Mouse (Mus musculus) kidney, postnatal 0 days (tissue): ENCODE measurements around the gene Syk. TPM values are rescaled to one million over a fixed set of nuclear protein-coding genes. Genes with fewer than 3 reads are reported as not detected.

Experiments
- ATAC-seq: fragments of 200-750 bp; cut with Nextera tagmentation; replicated peaks from 2 replicates; pipeline ENCODE4 v1.8.0; 2017; ENCODE audit warnings: low read depth, moderate number of reproducible peaks, moderate TSS enrichment, moderate library complexity; ENCODE audit not compliant: low FRiP score
- DNase-seq: peaks from one replicate; pipeline ENCODE4 v3.0.0-alpha.2; 2016; ENCODE audit warnings: low spot score
- H3K27ac ChIP-seq: fragments of 300-500 bp; sonication (generic); 2 replicates; pipeline ENCODE4 v1.5.1; 2014; ENCODE audit warnings: mild to moderate bottlenecking
- H3K27me3 ChIP-seq: fragments of 300-500 bp; sonication (generic); 2 replicates; pipeline ENCODE4 v1.6.1; 2014; ENCODE audit warnings: low read length, mixed read lengths; ENCODE audit not compliant: insufficient read depth
- H3K36me3 ChIP-seq: fragments of 300-500 bp; sonication (generic); 2 replicates; pipeline ENCODE4 v1.6.1; 2014; ENCODE audit warnings: low read length, mixed read lengths; ENCODE audit not compliant: insufficient read depth
- H3K4me1 ChIP-seq: fragments of 300-500 bp; sonication (generic); replicated peaks from 2 replicates; pipeline ENCODE4 v1.6.1; 2014; ENCODE audit warnings: antibody characterized with exemption, low read length, mixed read lengths; ENCODE audit not compliant: insufficient read depth
- H3K4me2 ChIP-seq: fragments of 300-500 bp; sonication (generic); 2 replicates; pipeline ENCODE4 v1.6.1; 2014; ENCODE audit warnings: mild to moderate bottlenecking, low read length, moderate library complexity, mixed read lengths
- H3K4me3 ChIP-seq: fragments of 300-500 bp; sonication (generic); replicated peaks from 2 replicates; pipeline ENCODE4 v1.5.1; 2014; ENCODE audit warnings: low read depth, low read length
- H3K9ac ChIP-seq: fragments of 300-500 bp; sonication (generic); 2 replicates; pipeline ENCODE4 v1.6.1; 2014; ENCODE audit warnings: low read depth, low read length
- H3K9me3 ChIP-seq: fragments of 300-500 bp; sonication (generic); replicated peaks from 2 replicates; pipeline ENCODE4 v1.6.1; 2016; ENCODE audit warnings: low read length, inconsistent platforms, mixed read lengths
- CTCF ChIP-seq: IDR thresholded peaks from 2 replicates; pipeline ENCODE4 v1.5.1; 2016; ENCODE audit warnings: antibody characterized with exemption, low read depth, mild to moderate bottlenecking, moderate library complexity
- WGBS: fragments of 180-500 bp; shearing (Covaris S2); extraction: QIAGEN DNeasy Blood & Tissue Kit; methylation state at CpG from one replicate; pipeline ENCODE4 v1.1.7; 2014; 5-methylcytosine and 5-hydroxymethylcytosine counted together
- polyA plus RNA-seq: library from polyadenylated mRNA; unstranded; fragments of >200 nt; fragmentation: Nextera tagmentation; extraction: Ambion mirVana; gene quantifications from 2 replicates; pipeline ENCODE4 v1.2.1, GENCODE M21; 2015

Gene Syk
- polyA plus RNA-seq, 1 experiment from 2014 or later: 3.3 TPM

- Histone ChIP-seq H3K27ac (no peak overlapping the region), H3K27me3 (no peaks in the 10 kb centered on the region), H3K36me3 (no peaks in the 10 kb centered on the region), H3K4me1 (no peaks in the 10 kb centered on the region), H3K9ac (no peak overlapping the region), H3K9me3 (no peaks in the 10 kb centered on the region), H3K4me3 (no peak overlapping the region), H3K4me2 (no peak overlapping the region)
- peak; percentile 8 for DNase-seq
- no peak for TF ChIP-seq CTCF
- WGBS: 76% methylated on average over 4 of the region's 4 CpGs
- ATAC-seq: no peak
These were observed 32.1 kb downstream of the Syk start for GRCm38 (mm10) chr13:52615085-52615484.

- Histone ChIP-seq H3K4me2 (no peak overlapping the region), H3K4me1 (no peaks in the 10 kb centered on the region), H3K9me3 (no peaks in the 10 kb centered on the region), H3K36me3 (no peaks in the 10 kb centered on the region), H3K4me3 (no peak overlapping the region), H3K27ac (no peak overlapping the region), H3K27me3 (no peaks in the 10 kb centered on the region), H3K9ac (no peak overlapping the region)
- WGBS: 24% methylated on average over 11 of the region's 11 CpGs
- no peak for TF ChIP-seq CTCF
- no peak for ATAC-seq
- peak; percentile 18 for DNase-seq
These were observed 34.2 kb downstream of the Syk start for GRCm38 (mm10) chr13:52617096-52617714.

- no peak for ATAC-seq
- 48% methylated on average over 4 of the region's 4 CpGs for WGBS
- H3K4me3 ChIP-seq: no peak overlapping the region
- no peaks in the 10 kb centered on the region for H3K36me3 ChIP-seq
- no peaks in the 10 kb centered on the region for H3K27me3 ChIP-seq
- no peak overlapping the region for H3K9ac ChIP-seq
- no peaks in the 10 kb centered on the region for H3K4me1 ChIP-seq
- DNase-seq: no peak
- no peak for TF ChIP-seq CTCF
- no peak overlapping the region for H3K27ac ChIP-seq
- no peak overlapping the region for H3K4me2 ChIP-seq
- H3K9me3 ChIP-seq: no peaks in the 10 kb centered on the region
These were observed 35.6 kb downstream of the Syk start for GRCm38 (mm10) chr13:52618592-52618991.

GRCm38 (mm10) chr13:52619482-52619881 lies 36.5 kb downstream of the Syk start:
- 77% methylated on average over 5 of the region's 5 CpGs for WGBS
- Histone ChIP-seq H3K27me3 (no peaks in the 10 kb centered on the region), H3K9me3 (no peaks in the 10 kb centered on the region), H3K27ac (no peak overlapping the region), H3K4me2 (no peak overlapping the region), H3K4me1 (no peaks in the 10 kb centered on the region; the same call in 1 of the 2 replicates), H3K36me3 (no peaks in the 10 kb centered on the region), H3K4me3 (no peak overlapping the region), H3K9ac (no peak overlapping the region)
- no peak for DNase-seq
- TF ChIP-seq CTCF: no peak
- no peak for ATAC-seq

- WGBS: 51% methylated on average over 4 of the region's 4 CpGs
These were observed 41.1 kb downstream of the Syk start for GRCm38 (mm10) chr13:52624038-52624437.

GRCm38 (mm10) chr13:52628602-52629001 lies 45.6 kb downstream of the Syk start:
- ATAC-seq: no peak
- H3K4me2 ChIP-seq: no peak overlapping the region
- 28% methylated on average over 9 of the region's 9 CpGs for WGBS

More at GRCm38 (mm10) chr13:52624038-52624437, 41.1 kb downstream of the Syk start:
- H3K4me1 ChIP-seq: no peaks in the 10 kb centered on the region; the same call in 1 of the 2 replicates
- H3K4me2 ChIP-seq: no peak overlapping the region
- TF ChIP-seq CTCF: peak; percentile 87
- H3K9me3 ChIP-seq: no peaks in the 10 kb centered on the region
- H3K27ac ChIP-seq: no peak overlapping the region
- no peaks in the 10 kb centered on the region for H3K27me3 ChIP-seq
- no peak overlapping the region for H3K9ac ChIP-seq
- DNase-seq (peak; percentile 71), ATAC-seq (0 out of 2 replicates have a peak, but pooled peaks have one; percentile 29)
- no peaks in the 10 kb centered on the region for H3K36me3 ChIP-seq
- H3K4me3 ChIP-seq: no peak overlapping the region

GRCm38 (mm10) chr13:52631624-52632023 lies 48.7 kb downstream of the Syk start:
- Histone ChIP-seq H3K9me3 (no peaks in the 10 kb centered on the region), H3K4me3 (no peak overlapping the region), H3K4me2 (no peak overlapping the region), H3K4me1 (no peaks in the 10 kb centered on the region), H3K27ac (no peak overlapping the region), H3K27me3 (no peaks in the 10 kb centered on the region), H3K36me3 (no peaks in the 10 kb centered on the region), H3K9ac (no peak overlapping the region)
- DNase-seq (no peak), ATAC-seq (no peak)
- TF ChIP-seq CTCF: no peak
- 62% methylated on average over 4 of the region's 4 CpGs for WGBS

More at GRCm38 (mm10) chr13:52628602-52629001, 45.6 kb downstream of the Syk start:
- Histone ChIP-seq H3K4me1 (no peaks in the 10 kb centered on the region; the same call in 1 of the 2 replicates), H3K27ac (no peak overlapping the region), H3K9me3 (no peaks in the 10 kb centered on the region), H3K27me3 (no peaks in the 10 kb centered on the region), H3K36me3 (no peaks in the 10 kb centered on the region), H3K9ac (no peak overlapping the region), H3K4me3 (no peak overlapping the region)
- TF ChIP-seq CTCF: peak; percentile 90
- peak; percentile 81 for DNase-seq
